Mouse (Mus musculus): ENCODE measurements around the gene Cox10. TPM values are rescaled to one million over a fixed set of nuclear protein-coding genes. Genes with fewer than 3 reads are reported as not detected.
A peak's percentile ranks its signal among the peaks of the same experiment; 100 is the strongest.

Gene Cox10
- total RNA-seq, 2 experiments from 2014 or later: 1.7 to 2.7 TPM

DNA sequence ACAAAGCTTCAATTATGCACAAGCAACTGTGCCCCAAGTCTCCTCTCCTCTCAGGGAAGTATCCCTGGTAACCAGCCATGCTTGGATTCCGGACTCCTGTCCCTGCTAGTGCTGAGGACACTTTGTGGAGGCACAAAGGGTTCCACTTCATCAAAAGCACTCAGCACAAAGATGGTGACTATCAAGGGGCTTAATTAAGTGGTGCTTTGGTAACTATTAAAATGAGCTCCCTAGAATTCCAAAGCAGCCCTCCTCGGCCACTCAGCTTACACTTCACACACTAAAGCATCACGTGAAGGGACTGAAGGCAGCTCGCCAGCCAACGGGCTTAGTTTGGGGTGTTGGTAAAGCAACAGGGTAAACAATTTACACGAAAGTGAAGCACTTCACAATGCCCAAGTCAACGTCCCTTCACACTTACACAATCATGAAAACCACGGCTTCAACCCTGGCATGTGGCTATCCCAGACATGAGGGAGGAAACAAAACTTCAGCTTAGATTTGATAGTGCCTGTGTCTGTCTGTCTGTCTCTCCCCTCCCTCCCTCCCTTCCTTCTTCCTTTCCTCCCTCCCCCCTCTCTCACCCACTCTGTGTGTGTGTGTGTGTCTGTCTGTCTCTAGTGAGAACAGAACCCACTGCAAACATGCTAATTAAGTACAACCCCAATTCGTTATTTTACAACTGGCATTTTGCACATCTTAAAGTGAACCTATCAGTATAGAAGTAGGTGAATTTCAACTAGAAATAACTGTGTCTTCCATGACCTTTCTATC lies 27.9 kb downstream of the Cox10 start:
- ATAC-seq (replicated peaks; ENCODE audit: low FRiP score, poor library complexity, severe bottlenecking): no peak

GRCm38 (mm10) chr11:64047432-64047831 lies 31.8 kb downstream of the Cox10 start:
- no peak for ATAC-seq (replicated peaks; ENCODE audit: low FRiP score, poor library complexity, severe bottlenecking)

GRCm38 (mm10) chr11:64045041-64045440 lies 34.2 kb downstream of the Cox10 start:
- no peak for ATAC-seq (replicated peaks; ENCODE audit: low FRiP score, poor library complexity, severe bottlenecking)

GRCm38 (mm10) chr11:64044024-64044423 lies 35.2 kb downstream of the Cox10 start:
- ATAC-seq (replicated peaks; ENCODE audit: low FRiP score, poor library complexity, severe bottlenecking): no peak

- ATAC-seq (replicated peaks; ENCODE audit: low FRiP score, poor library complexity, severe bottlenecking): no peak
Observed at GRCm38 (mm10) chr11:64041281-64041680, 38.0 kb downstream of the Cox10 start.

DNA sequence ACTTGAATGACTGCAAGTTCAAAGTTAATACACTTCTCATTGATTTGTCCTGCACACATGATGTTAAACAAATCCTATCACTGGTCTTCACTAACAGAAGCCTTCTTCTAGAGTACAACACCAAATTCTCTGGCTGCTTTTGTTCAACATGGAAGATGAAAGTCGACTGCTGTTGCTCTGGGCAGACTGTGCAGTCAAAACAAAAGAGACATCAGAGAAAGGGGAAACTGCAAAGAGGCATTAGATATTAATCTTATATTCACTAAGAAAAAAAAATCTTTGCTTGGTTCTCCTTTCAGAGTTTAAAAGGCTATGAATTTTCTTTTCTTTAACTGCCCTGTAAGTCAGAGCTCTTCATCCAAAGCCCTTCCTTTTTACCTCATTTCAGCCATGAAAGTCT lies 39.7 kb downstream of the Cox10 start:
- ATAC-seq (replicated peaks; ENCODE audit: low FRiP score, poor library complexity, severe bottlenecking): no peak

DNA sequence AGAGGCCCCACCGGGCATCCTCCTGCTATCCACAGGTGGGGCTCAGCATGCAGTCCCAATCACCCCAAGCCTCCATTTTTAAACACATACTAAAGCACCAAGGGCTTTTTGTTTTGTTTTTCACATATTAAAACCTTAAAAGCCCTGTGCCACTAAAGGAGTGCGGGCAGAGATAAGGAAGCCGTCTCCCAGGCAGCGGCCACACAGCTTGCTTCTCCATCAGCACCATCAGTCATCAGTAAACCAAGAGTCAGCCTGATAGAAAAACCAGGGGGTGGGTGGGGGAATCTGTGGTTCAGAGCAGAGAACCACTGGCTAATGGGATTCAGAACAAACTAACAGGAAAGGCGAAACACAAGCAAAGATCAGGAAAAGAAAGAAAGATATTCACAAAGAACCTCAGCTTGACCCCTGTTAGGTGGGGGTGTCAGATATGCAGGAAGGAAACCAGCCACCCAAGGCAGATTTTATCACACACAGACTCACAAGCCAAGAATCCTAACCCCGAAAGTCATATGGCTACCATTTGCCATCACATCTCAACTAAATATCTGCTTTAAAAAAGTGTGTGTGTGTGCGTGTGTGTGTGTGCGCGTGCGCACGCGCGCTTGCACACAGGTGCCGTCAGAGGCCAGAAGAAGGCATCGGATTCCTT lies 41.7 kb downstream of the Cox10 start:
- no peak for ATAC-seq (replicated peaks; ENCODE audit: low FRiP score, poor library complexity, severe bottlenecking)

DNA sequence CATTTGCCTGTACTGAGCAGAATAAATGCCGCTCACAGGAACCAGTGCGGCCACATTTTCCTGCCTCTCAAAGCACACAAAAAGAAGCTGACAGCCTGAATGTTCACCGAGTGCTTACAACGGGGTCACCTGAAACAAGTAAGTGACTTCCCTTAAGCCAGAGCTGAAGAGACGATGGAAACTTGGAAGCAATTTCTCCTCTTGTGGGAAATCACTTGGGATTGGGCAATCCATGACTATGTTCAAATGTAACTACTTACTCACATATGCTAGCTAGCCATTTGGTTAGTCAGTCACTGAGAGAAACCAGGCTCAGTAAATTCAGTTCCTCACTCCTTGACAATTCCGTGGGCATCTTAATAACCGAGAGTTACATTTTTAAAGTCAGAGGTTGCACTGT lies 43.0 kb downstream of the Cox10 start:
- ATAC-seq (replicated peaks; ENCODE audit: low FRiP score, poor library complexity, severe bottlenecking): no peak

DNA sequence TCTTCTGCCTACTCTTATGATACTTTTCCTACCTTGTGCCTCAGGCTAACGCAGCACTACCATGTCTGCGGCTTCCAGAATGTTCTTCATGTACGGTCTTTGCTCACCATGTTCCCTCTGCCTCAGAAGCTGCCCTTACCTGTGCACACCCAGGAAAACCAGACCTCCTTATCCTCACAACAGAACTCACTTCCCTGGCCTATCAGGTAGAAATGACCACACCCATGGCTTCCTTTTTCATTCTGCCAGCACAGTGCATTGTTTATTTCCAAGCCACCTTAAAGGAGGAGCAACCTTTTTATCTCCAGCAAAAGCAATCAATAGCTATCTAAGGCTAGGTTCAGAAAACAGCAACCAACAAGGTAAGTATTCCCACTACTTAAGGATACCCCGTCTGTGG lies 43.6 kb downstream of the Cox10 start:
- ATAC-seq (replicated peaks; ENCODE audit: low FRiP score, poor library complexity, severe bottlenecking): no peak

- ATAC-seq (replicated peaks; ENCODE audit: low FRiP score, poor library complexity, severe bottlenecking): no peak
Observed at GRCm38 (mm10) chr11:64034686-64035085, 44.6 kb downstream of the Cox10 start.

- no peak for ATAC-seq (replicated peaks; ENCODE audit: low FRiP score, poor library complexity, severe bottlenecking)
Observed at GRCm38 (mm10) chr11:64027423-64027822, 51.8 kb downstream of the Cox10 start.

GRCm38 (mm10) chr11:64025843-64026242 lies 53.4 kb downstream of the Cox10 start:
- ATAC-seq (replicated peaks; ENCODE audit: low FRiP score, poor library complexity, severe bottlenecking): no peak

DNA sequence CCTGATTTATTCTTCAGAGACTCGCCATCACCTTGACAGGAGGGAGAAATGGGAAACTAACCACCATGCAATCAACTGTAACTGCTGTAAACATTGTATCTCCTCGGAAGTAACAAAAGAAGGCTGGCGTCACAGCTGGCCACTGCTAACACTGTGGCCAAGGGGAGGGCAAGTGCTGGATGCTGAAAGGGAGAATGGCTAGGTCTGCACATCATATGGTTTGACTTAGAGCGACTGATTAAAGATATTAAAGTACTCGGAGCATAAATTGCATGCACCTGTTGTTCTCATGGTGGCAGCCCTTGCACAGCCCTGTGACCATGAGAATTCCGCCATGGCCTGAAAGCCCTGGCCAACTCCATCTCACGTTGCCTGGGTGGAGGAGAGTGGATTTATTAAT lies 54.7 kb downstream of the Cox10 start:
- ATAC-seq (replicated peaks; ENCODE audit: low FRiP score, poor library complexity, severe bottlenecking): no peak

DNA sequence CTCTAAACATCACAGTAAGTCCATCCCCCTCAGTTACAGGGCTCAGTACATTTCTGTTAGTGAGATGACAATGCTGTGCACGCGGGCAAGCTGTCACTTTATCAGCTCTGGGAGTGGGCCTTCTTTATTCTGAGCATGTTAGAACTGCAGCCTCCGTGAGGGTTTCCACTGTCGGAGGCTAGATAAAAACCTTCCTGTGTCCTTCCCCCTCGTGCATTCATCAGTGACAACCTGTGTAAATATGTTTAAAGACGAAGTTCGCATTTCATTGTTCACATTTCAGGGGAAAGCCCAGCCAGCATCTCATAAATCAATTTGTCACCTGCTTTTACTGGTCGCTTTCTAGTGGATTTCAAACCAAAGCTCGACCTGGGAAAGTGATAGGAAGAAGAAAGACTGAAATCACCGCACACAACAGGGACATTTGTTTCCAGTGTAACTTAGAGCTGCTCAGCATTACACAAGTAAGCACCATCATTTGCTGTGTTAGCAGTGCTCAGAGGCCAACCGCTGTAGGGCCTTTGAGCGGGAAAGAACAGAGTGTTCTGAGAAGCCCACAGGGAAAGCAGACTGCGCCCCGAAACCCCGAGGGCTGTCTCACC lies 55.8 kb downstream of the Cox10 start:
- ATAC-seq (replicated peaks; ENCODE audit: low FRiP score, poor library complexity, severe bottlenecking): no peak

GRCm38 (mm10) chr11:64022403-64023047 lies 56.7 kb downstream of the Cox10 start:
- ATAC-seq (replicated peaks; ENCODE audit: low FRiP score, poor library complexity, severe bottlenecking): no peak

GRCm38 (mm10) chr11:64019235-64019634 lies 60.0 kb downstream of the Cox10 start:
- no peak for ATAC-seq (replicated peaks; ENCODE audit: low FRiP score, poor library complexity, severe bottlenecking)

DNA sequence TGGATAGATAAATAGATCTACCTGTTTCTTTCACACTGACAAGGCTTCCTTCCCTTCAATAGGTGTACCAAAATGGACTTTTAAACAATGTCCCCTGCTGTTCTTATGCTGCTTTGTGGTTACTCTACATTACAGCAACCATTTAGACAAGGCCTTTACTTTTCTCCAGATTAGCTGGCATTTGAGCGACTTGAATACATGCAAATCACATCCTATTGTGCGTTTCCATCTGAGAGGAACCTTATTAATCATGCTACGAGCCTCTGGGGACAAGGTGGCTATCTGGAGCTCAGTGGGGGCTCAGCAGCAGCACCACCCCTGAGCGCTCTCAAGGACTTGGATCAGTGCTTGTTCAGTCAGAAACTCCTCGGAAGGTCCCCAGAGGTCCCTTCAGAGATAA lies 61.1 kb downstream of the Cox10 start:
- no peak for ATAC-seq (replicated peaks; ENCODE audit: low FRiP score, poor library complexity, severe bottlenecking)

DNA sequence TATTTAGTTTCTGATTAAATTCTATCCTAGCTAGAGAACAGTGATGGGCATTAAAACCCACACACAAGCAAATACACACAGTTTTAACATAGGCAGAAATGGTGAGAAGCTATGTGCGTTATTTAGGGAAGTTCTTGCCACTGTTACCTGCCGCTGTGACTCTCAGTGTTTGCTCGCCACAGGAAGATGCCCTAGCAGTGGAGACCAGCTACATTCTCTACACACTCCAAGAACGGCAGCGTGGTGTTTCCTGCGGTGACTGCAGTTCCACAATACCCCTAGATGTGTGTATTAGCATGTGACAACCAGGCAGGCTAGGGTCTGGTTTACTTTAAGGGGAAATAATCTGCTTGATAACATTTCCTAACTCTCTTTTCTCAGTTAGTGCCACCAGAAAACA lies 64.0 kb downstream of the Cox10 start:
- ATAC-seq (replicated peaks; ENCODE audit: low FRiP score, poor library complexity, severe bottlenecking): no peak

GRCm38 (mm10) chr11:64010724-64011496 lies 68.4 kb downstream of the Cox10 start:
- ATAC-seq (replicated peaks; ENCODE audit: low FRiP score, poor library complexity, severe bottlenecking): peak; percentile 94

- ATAC-seq (replicated peaks; ENCODE audit: low FRiP score, poor library complexity, severe bottlenecking): no peak
Observed at GRCm38 (mm10) chr11:64004152-64004551, 75.1 kb downstream of the Cox10 start.
